Mouse (Mus musculus): ENCODE measurements around the gene Olfr1195. TPM values are rescaled to one million over a fixed set of nuclear protein-coding genes. Genes with fewer than 3 reads are reported as not detected.
"Not testable (repeated sequence)": the region's sequence is repeated elsewhere in the genome, so short reads cannot be mapped to it uniquely, and the experiment has no call there.

Gene Olfr1195
- not detected for total RNA-seq (2021)
- long read RNA-seq, experiment 1, result 0 reads
- long read RNA-seq, experiment 2, result 0 reads

DNA sequence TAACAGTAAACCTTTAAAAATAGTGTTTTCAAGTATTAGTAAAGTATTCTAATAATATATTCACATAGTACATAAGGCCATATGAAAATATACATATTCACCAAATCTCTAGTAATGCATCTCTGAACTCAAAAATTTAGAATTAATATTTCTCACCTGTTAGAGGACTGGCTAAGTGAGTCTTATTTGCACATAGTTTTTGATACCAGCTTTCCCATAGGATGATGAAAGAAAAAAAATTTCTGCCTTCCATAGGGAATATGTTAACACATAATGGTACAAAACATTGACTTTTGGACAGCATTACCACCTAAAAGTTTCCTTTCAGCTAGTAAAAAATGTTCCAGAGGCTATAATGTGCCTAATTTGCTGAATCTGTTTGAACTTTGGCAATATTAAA is at the start of gene Olfr1195:
Olfr1195 (minus strand) TSS at position 101 of the 400 bp plus-strand sequence.
- no peak for DNase-seq

- DNase-seq, result no peak
Observed at GRCm38 (mm10) chr2:88732266-88732665, 43.3 kb upstream of the Olfr1195 start, which contains the start of gene Olfr1197. Gene Olfr1197 (minus strand): TSS chr2:88732366.

DNA sequence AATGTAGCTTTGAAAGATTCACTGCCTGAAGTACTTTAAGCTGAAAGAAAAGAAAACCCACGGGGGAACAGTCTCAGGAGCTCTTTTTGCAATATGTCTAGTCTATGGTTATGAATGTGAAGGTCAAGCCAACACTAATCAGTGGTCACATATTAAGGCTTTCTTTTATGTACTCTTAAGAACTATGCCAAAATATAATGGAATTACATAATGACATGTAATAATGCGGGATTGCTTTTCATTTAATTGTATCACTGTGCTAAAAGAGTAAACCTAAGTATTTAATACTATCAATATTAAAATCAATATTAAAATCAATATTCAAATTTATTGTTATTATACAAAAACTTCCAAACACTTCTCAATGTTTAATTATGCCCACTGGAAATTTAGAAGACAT is 15.5 kb upstream of the Olfr1195 start, which contains the start of gene Olfr1196:
Olfr1196 (minus strand) TSS at position 101 of the 400 bp plus-strand sequence.
- no peak for DNase-seq

- not testable (repeated sequence) for DNase-seq
Observed at GRCm38 (mm10) chr2:88675328-88675727, 13.7 kb downstream of the Olfr1195 start, which contains the start of gene Olfr1193. Gene Olfr1193 (plus strand): TSS chr2:88675628.

DNA sequence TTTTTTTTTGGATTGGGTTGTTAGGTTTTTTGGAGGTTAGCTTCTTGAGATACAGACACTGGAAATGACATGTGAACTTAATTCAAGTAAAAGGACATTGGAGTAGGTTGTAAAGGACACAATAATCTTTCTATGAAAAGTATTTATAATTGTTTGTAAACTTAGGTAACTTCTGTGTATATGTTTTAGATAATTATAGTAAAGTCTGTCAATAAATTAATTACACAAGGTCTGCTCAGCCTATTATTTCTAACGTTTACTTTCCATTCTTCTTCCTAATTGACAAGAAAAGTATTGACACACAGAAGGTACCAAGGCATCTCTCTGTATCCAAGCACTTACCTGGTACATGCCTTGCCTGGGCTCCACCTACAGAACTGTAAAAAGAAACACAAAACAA is 40.8 kb downstream of the Olfr1195 start, which contains the start of gene Olfr1192-ps1:
Olfr1192-ps1 (plus strand) TSS at position 301 of the 400 bp plus-strand sequence.
- no peak for DNase-seq

- DNase-seq, result not testable (repeated sequence)
Observed at GRCm38 (mm10) chr2:88640242-88640641, 48.7 kb downstream of the Olfr1195 start, which contains the start of gene Olfr1191-ps1. Gene Olfr1191-ps1 (plus strand): TSS chr2:88640542.

Other genes with a start within 250 kb of the Olfr1195 start
- not detected for gene Gm13757, start 240.1 kb downstream of the Olfr1195 start, total RNA-seq (2021)
- gene Olfr1183, start 234.3 kb downstream of the Olfr1195 start, total RNA-seq (2021), result not detected
- gene Olfr1184, start 205.6 kb downstream of the Olfr1195 start, total RNA-seq (2021), result not detected
- not detected for gene Olfr1185-ps1, start 195.9 kb downstream of the Olfr1195 start, total RNA-seq (2021)
- not detected for gene Olfr1186, start 170.6 kb downstream of the Olfr1195 start, total RNA-seq (2021)
- gene Olfr1188, start 132.3 kb downstream of the Olfr1195 start, total RNA-seq (2021), result not detected
- gene Olfr1189, start 102.7 kb downstream of the Olfr1195 start, total RNA-seq (2021), result not detected
- gene Olfr1191-ps1, start 48.6 kb downstream of the Olfr1195 start, total RNA-seq (2021), result under 1 TPM in 1 of 2 experiments, not detected in 1; 0.06 TPM
- not detected for gene Olfr1192-ps1, start 40.7 kb downstream of the Olfr1195 start, total RNA-seq (2021)
- not detected for gene Olfr1193, start 13.6 kb downstream of the Olfr1195 start, total RNA-seq (2021)
- gene Olfr1196, start 15.4 kb upstream of the Olfr1195 start, total RNA-seq (2021), result not detected
- gene Olfr1197, start 43.2 kb upstream of the Olfr1195 start, total RNA-seq (2021), result not detected
- not detected for gene Olfr1198, start 62.2 kb upstream of the Olfr1195 start, total RNA-seq (2021)
- not detected for gene Olfr1199, start 71.3 kb upstream of the Olfr1195 start, total RNA-seq (2021)
- gene Olfr1200, start 81.3 kb upstream of the Olfr1195 start, total RNA-seq (2021), result not detected
- not detected for gene Olfr1201, start 103.8 kb upstream of the Olfr1195 start, total RNA-seq (2021)
- not detected for gene Olfr1202, start 125.3 kb upstream of the Olfr1195 start, total RNA-seq (2021)
- gene Olfr1205, start 140.6 kb upstream of the Olfr1195 start, total RNA-seq (2021), result not detected
- gene Olfr1204, start 160.1 kb upstream of the Olfr1195 start, total RNA-seq (2021), result not detected
- gene Olfr1206, start 174.0 kb upstream of the Olfr1195 start, total RNA-seq (2021), result not detected
- not detected for gene Olfr1208, start 213.1 kb upstream of the Olfr1195 start, total RNA-seq (2021)
- gene Olfr1209, start 226.0 kb upstream of the Olfr1195 start, total RNA-seq (2021), result not detected
- gene Olfr1211, start 248.9 kb upstream of the Olfr1195 start, total RNA-seq (2021), result not detected